Mouse (Mus musculus) frontal cortex, adult 2 months (tissue): Measurements from ENCODE around the gene Kifc3. TPM values are rescaled to one million over a fixed set of nuclear protein-coding genes. Genes with fewer than 3 reads are reported as not detected.

Experiments used
- DNase-seq, 2 experiments: peaks; one replicate each; pipeline ENCODE4 v3.0.0; 2022; ENCODE audit warnings: low spot score in 1 of 2; ENCODE audit errors: extremely low spot score in 1 of 2
- polyA plus RNA-seq: library from polyadenylated mRNA; depleted of rRNA; stranded (reverse); fragments of >200 nt; gene quantifications from 2 replicates; pipeline ENCODE4 v1.2.3, GENCODE M21; 2012

The Kifc3 gene
- polyA plus RNA-seq, 1 experiment: 60.9 TPM

DNA sequence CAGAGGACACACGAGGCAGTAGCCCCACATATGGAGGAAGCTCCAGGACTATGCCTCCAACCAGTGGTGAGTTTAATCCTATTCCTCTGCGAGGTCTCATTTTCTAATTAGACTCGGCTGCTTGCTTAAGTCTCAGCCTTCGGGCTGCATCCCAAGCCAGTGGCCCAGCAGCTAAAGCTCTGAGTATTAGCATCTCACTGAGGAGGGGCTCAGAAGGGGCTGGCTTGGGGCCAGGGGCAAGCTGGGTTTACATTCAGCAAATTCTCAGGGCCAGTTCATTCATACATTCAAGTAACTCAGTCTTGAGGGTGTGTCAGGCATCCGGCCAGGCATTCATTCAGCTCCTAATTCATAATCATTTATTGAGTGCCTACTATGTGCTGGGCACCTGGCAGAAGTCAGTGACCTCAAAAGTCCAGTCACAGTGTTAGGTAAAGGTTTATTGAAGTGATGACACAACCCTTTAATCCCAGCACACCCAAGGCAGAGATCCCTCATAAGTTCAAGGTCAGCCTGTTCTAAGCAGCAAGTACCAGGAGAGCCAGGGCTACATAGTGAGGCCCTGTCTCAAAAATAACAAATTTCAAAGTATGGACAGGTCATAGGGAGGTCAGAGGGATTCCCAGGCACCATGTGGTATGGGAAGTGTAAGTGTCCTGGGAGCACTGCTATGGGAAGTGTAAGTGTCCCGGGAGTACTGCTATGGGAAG, 64.1 kb downstream of the Kifc3 start:
- DNase-seq: no peak

DNA sequence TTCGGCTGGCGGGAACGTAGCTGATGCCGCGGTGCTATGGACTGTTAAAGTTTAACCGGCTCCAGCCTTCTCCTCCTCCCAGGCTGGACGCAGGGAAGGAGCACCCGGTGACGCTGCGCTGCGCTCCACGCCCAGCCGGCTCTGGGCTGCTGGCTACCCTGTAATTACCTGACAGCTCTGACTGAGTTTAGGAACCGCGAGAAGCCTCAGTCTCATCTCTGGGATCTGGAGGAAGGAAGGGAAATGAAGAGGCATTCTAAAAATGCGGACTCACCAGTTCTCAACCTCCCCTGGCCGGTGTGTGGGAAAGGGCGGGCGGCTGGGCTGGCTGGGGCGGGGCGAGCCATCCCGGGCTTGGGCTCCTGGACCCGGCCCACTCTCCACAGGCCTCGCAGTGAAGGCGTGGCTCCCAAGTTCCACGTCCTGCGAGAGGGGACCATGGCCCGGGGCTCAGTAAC, 64.9 kb downstream of the Kifc3 start:
- DNase-seq: no peak

DNA sequence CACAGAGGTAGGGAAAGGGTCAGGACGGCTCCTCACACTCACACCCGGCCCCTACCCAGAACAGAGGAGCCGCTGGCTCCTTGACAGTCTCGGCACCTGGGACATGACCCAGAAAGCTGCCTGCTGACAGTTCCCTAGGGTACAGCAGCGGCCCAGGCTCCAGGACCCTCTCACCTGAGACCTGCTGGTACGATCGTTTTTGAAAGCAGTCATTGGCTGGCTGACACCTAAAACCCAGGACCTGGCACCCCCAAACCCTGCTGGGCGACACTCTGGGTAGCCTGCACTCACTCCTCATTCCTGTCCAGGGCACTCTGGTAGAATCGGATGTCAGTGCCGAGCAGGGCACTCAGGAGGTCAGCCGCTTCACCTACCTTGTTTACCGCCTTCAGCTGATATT, 65.4 kb downstream of the Kifc3 start:
- no peak for DNase-seq

DNA sequence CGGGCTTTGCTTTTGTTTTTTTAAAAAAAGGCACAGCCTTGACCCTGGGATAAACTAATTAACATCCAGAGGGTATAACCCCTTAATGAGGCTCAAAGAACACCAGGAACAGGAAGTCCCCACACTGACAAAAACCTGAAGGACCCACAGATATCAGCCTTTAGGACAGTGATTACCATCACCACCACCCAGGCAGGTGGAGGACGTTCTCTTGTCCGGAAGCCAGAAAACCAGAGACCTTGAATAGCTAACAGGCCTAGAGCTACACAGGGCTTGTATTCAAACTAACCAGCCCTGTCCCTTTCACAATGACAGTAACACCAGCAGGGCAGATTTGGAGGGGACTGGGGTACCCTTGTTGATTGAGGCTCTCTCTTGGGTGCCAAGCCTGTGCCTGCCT, 66.4 kb downstream of the Kifc3 start:
- no peak for DNase-seq

DNA sequence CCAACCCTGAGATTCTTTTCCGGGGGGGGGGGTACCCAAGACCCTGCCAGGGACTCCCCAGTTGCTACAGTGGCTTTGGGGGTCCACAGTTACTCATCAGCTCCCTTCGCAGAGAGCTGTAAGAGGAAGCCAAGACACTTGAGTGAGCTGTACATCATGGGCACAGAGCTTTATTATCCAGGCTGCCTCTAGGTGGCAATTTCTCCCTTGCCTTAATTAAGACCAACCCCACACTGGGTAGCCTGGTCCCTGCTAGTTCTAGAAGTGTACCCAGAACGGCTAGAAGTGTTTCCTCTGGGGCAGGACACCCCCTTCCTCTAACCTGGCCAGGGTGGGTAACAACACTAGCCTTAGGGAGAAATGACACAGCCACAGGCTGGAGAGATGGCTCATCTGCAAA, 67.4 kb downstream of the Kifc3 start:
- no peak for DNase-seq

DNA sequence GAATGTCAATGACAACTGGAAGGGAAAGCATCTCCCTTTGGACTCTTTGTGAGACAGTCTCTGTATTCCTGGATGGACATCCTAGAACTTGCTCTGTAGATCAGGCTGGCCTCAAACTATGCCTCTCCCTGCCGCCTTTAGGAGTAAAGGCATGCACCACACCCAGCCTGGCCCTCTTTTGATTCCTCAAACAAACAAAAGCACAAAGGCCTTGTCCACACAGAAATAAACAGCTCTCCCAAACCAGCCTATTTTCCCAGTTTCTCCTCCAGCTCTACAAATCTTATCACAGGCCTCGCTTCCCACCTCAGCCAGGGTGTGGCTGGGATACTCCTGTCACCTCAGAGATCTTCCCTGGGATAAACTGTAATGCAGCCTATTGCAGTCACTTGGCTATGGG, 68.4 kb downstream of the Kifc3 start:
- no peak for DNase-seq

DNA sequence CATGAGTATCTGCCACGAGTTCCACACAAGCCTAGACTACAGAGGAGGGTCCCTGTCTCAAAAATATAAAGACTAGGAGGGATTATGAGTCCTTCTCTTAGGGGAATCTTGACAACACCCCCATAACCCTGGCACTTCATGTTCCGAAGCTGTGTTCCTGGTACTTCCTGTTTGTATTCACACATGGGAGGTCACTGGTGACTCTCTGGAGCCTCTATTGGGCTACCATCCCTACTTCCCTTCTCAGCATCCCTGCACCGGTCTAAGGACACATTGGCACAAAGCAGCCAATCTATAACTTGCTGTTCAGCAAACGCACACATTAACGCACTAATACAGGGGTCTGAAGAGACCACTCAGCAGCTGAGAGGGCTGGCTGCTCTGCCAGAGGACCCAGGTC, 70.6 kb downstream of the Kifc3 start:
- DNase-seq: no peak

DNA sequence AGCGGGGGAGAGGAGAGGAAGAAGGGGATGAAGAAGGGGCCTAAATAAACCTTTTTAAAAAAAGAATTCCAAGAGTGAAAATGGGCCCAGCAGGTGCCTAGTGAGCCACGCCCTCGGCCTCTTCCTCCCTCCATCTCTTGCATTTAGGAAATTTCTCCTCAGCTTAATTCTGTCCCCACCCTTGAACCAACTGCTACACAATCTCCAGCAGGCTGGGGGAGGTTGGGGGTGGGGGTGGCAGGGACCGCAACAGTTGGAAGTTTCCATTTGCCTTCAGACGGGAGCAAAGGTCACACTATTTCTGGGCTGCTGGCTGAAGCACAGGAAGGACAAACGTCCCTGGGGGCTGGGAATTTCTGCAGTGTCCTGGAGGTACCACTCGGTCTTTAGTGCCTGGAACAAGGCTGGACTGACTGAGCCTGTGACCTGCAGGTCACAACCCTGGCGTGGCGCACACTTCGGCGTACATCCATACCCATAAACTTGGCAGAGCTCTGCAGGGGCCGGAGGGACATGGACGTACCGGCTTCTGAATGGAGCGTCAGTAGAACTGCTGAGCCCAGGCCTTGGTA, 71.6 kb downstream of the Kifc3 start:
- no peak for DNase-seq

DNA sequence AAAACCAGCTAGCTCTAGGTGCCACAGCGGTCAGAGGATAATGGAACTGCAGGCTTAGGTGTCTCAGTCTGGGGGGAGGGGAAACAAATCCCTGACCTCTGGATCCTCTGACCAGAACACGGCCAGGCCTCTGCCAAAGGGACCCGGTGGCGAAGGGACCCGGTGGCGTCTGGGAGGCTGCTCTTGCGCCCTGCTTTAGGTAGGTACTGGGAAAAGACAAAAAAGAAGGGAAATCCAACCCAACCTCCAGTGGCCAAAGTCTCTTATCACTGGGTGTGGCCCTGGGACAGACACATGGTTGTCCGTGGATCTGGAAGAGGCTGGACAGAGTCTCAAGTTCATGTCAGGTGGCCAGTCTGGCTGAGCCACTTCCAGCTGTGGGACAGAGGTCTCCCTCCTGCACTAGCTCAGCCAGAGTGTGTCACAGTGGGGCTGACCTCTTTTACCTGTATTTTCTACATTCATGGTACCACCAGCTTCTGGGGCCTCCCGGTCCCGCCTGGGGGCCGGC, 73.8 kb downstream of the Kifc3 start:
- DNase-seq: no peak

DNA sequence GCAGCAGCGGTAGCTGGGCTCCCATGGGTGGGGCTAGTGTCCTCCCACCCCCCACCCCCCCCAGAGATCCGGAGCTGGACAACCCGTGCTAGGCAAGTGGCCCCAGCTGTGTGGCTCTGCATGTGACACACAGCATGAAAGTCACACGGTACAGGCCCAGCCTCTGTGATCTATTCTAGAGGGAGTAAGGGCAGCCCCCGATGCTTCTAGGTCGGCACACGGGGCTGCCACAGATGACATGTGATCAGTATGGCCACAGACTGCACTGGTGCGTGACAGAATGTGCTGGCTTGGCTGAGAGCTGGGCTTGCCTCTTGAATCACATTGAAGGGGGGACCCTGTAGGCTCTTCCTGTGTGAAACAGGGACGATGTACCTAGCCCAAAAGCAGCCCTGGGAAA, 75.0 kb downstream of the Kifc3 start:
- DNase-seq: no peak

DNA sequence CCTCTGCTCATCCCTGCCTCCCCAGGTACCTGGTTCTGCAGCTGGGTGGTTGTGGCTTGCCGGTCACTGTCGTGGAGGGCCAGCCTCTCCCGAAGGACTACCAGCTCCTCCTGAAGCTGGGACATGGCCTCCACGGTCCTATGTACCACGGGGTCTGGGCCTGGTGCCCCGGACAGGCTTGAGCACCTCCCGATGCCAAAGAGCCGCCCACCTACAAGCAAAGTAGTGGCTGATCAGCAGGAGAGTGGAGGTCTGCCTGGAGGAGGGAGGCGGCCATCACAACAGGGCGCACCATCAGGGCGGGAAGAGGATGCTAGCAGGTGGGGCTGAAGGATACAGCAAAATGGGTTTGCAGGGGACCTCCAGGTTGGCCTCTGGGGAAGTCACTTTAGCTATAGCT, 76.1 kb downstream of the Kifc3 start:
- DNase-seq: no peak

DNA sequence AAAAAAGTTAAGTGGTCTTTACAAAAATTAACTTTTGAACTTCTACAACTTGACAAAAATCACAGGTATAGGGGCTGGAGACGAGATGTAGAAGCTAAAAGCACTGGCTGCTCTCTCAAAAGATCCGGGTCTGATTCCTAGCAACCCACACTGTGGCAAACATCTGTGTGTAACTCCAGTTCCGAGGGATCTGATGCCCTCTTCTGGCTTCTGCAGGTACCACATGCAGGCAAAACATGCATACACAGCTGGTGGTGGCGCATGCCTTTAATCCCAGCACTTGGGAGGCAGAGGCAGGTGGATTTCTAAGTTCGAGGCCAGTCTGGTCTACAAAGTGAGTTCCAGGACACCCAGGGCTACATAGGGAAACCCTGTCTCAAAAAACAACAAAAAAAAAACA, 79.2 kb downstream of the Kifc3 start:
- DNase-seq: no peak

DNA sequence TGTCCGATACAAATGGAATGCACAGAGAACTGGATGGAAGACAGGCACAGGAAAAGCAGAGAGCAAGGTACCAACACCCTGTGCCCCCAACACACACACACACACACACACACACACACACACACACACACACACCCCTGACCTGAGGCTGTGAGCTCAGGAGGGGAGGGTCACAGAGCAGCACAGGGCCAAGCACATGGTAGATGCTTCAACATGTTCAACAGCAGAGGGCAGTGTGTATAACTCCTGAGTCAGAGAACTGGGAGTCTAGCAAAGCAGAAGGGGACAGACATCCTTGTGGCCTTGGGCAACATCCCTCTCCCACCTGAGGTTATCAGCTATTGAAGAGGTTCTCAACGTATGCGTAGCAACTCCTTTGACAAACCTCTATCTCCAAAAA, 88.9 kb downstream of the Kifc3 start:
- peak in 1 of 2 experiments; percentile 63 for DNase-seq

DNA sequence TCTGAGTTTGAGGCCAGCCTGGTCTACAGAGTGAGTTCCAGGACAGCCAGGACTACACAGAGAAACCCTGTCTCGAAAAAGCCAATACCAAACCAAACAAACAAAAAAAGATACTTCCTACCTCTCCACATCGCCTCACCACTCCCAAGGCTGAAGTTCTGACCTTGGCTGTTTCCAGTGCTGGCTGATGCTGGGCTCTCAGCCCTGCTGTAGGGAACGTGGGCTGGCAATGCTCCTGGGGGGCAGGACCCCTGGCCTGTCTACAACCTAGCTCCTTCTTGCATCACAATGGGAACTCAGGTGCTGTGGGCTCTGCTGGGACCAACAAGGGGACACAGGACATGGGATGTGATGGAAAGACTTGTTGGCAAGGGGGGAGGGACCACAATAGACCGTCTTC, 89.5 kb downstream of the Kifc3 start:
- DNase-seq: no peak

DNA sequence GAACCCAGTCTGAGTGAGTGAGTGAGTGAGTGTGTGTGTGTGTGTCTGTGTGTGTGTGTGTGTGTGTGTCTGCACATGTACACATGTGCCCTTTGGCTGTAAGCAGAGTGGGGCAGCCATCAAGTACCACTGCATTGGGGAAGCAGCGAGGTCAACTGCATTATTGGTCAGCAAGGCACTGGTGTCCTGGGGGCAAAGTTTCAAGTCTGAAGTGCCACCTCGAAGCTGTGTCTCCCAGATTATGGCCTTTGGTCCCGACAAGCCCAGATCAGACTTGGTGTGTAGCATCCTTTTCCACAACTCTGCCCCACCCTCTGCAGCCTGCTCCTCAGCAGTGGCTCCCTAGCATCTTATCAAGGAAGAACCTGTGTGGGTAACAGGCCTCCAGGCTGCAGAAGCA, 90.0 kb downstream of the Kifc3 start:
- no peak for DNase-seq

DNA sequence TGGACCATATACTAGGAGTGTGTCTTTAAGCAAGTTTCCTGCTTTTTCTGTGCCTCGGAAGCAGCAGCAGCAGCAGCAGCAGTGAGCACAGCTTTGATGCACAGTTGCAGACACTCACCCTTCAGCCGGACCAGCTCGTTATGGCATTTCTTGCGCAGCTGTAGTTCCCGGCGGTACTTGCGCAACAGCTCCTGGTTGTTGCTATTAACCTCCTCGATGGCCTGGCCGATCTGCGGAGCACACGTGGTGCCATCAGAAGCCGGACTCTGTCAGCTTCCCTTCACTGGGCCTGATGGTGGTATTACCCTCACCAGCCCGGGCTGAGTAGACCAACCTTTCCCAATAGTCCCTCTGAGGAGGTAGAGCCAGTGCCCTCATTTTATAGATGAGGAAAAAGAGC, 95.3 kb downstream of the Kifc3 start:
- no peak for DNase-seq

DNA sequence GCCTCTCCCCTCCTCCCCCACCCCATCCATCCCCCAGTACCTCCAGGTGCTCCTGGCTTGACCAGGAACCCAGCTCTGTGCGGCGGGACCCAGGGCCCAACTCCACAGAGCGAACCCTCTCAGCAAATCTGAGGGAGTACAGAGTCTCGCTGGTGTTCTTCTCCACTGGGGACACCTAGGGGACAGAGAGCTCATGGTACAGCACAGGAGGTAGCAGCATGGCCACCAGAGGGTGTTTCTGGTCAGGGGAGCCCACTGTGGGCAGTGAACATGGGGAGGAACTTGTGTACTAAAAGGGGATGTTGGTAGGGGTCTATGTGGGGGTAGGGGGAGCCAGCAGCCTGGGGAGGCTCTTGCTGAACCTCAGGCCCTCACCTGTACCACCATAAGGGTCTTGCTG, 100.6 kb downstream of the Kifc3 start:
- no peak for DNase-seq

DNA sequence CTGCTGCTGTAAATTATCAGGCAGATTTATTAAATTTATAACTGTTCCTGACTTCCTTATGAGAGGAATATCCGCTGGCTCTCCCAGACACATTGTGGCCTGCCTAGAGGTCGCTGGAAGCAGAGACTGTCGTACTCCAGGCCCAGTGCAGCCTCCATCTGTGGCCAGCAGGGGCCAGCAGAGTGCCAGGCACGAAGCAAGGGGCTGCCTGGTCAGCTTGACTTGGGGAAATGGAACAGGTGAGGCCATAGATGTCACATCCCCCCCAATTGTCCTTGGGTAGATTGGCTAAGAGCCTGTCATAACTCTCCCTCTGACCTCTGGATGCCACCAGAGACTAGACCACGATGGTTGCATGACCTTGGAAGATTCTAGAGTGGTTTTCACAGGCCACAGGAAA, 103.6 kb downstream of the Kifc3 start:
- DNase-seq: peak in 1 of 2 experiments; percentile 81

DNA sequence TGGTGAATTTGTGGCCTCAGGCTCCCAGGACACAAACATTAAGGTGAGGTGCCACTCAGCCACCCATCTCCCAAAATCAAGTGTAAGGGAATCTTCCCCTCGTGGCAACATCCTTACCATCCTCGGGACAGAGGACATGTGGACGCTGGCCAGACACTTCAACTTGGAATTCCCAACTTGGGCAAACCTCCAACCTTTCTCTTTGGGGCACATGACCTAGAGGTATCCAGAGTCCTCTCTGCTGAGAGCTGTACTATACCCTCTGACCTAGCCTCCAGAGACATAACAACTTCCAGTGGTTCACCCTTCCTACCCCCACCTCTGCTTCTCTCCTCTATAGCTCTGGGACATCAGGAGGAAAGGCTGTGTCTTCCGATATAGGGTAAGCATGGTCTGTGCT, 109.0 kb downstream of the Kifc3 start:
- DNase-seq: no peak

DNA sequence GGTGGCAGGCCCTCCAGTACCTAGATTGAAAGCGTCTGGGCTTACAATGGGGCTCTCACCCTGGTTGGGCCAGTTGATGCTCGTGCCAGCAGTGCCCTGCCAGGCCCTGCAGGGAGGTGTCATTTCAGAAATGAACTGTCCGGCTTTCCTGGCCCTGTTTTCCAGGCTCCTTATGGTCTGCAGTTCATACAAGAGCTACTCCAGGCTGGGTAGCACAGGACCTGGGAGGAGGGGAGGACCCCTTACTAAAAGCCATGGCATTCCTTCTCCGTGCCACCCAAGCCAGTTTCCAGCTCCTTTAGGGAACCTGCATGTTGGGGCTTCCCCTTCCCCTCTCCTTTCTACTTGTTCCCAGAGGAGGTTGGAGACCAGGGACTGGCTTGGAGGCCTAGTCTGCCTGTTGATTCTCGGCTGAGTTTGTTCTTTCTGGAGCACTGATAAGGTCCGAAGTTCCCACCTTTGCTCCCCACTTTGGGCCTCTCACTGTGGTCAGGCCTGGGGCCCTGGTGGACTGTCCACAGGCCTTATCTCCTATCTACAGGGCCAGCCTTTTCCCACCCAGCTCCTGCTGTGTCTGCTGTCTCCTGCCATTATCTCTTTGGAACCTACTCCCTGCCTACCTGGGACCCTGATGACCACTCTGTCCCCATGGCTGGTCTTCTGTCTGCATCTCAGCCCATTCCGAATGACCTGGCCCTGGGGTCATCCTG, 117.0 kb downstream of the Kifc3 start:
- no peak for DNase-seq

DNA sequence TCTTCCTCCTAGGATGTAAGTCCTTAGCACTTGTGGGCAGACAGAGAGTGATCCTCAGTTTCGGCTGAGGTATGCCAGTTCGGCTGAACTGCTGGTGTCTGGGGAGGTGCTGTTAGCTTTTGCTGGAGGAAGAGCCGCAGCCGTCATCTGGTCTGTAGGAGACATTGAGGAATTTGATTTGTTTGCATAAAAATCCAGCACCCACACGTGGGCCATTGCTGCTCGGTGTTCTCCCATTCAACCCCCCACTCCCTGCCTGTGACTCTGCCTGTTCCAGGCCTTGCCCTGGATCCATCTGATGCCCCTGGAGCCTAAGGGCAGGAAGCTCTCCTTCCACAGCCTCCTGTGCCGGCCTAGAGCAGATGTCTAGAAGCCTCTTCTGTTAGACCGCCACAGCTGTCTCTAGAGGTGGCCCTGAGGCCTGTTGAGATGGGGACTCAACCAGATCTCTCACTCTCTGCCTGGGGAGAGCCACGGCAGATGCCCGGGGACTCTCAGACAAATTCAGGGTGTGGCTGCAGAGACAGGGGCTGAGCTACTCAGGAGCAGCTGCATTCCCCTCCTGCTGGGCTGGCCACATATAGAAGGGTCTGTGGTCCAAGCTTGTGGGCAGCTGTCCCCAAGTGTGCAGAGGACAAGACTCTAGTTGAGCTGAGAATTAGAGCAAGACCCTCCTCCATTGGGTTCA, 117.7 kb downstream of the Kifc3 start:
- DNase-seq: no peak
